Mouse (Mus musculus) liver, adult 2 months (tissue): ENCODE data around the gene Cmtm1.

ENCODE experiments used
- CTCF ChIP-seq: fragments of 200-500 bp; IDR thresholded peaks from 2 replicates; pipeline ENCODE4 v1.5.1; 2011; ENCODE audit warnings: low read depth, low read length, control low read depth
- POLR2A ChIP-seq: fragments of 200-500 bp; IDR thresholded peaks from 2 replicates; pipeline ENCODE4 v1.6.1; 2011; ENCODE audit warnings: low read length, control low read depth; ENCODE audit not compliant: insufficient read depth; ENCODE audit errors: extremely low read depth

DNA sequence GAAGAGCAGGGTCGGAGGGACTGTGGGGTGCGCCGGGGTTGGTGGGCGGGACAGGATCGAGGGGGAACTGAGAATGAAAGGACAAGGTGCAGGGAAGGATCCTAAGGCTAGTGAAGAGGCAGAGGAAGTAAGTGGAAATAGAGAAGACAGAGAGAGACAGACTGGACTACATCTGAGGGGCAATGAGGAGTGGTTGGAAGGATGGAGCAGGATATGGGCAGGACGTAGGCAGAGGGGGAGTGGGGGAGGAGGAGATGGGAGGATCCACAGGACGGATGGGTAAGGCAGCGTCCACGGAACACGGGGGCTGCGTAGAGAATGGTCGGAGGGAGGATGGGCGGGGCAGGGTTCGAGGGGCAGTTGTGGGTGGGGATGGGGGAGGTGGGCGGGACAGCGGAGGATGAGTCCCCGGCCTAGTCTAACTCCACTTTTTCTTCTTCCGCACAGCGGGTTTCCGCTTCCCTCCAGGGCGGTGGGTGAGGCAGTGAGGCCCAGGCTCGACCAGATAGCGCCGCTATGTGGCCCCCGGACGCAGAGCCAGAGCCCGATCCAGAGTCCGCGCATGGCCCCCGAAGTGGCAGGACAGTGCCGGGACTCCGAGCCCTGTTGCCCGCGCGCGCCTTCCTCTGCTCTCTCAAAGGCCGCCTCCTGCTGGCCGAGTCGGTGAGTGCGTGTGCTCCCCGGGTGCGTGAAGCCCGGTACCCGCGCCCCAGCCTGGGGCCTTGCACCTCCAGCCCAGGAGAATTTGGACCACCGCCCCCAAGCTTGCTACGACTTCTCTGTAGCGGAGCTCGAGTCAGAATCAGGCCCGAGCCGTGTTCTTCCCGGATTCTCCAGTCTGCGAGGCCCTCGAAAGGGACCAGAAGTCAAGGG lies 30.5 kb upstream of the Cmtm1 start:
- no peak for TF ChIP-seq POLR2A
- TF ChIP-seq CTCF, result peak; percentile 42
